Mouse (Mus musculus) bone marrow, adult 2 months (tissue): ENCODE measurements around the gene Gm6583.

ENCODE experiments used
- CTCF ChIP-seq: fragments of 200-500 bp; IDR thresholded peaks from 2 replicates; pipeline ENCODE4 v1.5.1; 2011; ENCODE audit warnings: low read length, control low read depth; ENCODE audit not compliant: control insufficient read depth, insufficient read depth
- POLR2A ChIP-seq: fragments of 200-500 bp; IDR thresholded peaks from 2 replicates; pipeline ENCODE4 v1.6.1; 2011; ENCODE audit warnings: low read depth, mild to moderate bottlenecking, control low read depth, low read length, borderline replicate concordance; ENCODE audit not compliant: control insufficient read depth

DNA sequence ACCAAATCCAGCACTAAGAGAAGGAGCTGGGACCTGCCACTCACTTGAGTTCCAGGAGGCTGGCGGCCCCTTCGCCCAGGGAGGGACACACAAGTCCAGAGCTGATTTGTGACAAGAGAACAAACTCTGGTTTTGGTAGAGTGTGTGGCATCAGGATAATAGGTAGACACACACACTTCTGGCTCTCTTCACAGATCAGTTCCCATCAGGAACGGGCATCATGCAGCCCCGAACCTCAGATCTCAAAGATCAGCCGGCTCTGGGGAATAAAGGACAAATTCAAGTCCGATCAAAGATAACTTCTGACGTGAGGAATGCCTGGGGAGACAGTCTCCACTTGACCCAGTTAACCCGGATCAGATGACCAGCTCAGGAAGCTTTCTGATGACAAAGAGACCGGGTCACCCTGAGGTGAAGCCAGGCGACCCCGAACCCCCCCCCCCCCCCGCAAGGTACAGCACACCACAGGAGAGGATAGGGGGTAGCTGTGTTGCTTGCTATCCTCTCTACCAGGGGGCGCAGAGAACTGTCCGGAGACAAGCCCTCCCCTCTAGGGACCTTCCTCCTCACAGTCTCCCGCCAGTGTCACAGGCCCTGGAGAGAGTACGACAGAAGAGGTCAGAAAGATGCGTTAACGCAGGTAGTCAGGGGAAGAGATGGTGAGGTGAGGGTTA is 38.0 kb upstream of the Gm6583 start:
- TF ChIP-seq CTCF (no peak), POLR2A (no peak)
